ENCODE assay signal across 18 mouse cellular contexts in genomic region chr1:92270486-92271058, GRCm38 (mm10).
DNase-seq lines count a peak whose midpoint lies in the region; ATAC-seq and TF ChIP-seq lines count a peak whose summit lies in the region.
"Had no signal": no experiment of that assay in that cellular context is flagged by ENCODE, and none has a peak within 500 bp of the region (broad histone marks: within the 10 kb centered on the region; RNA-seq: fewer than 3 reads in every experiment).

No protein-coding gene starts in this region.

- no peaks in the 10 kb centered on the region for H3K27me3 ChIP-seq in forebrain, embryonic 10.5 days (ENCODE audit: poor library complexity, severe bottlenecking)
- peaks cover 7% of the 10 kb centered on the region; the same call in 1 of the 2 replicates for H3K27me3 ChIP-seq in forebrain, embryonic 12.5 days
- no peaks in the 10 kb centered on the region for H3K27me3 ChIP-seq in kidney, adult 2 months (replicated peaks; ENCODE audit: control insufficient read depth, insufficient read depth, low read length)
- no peaks in the 10 kb centered on the region for H3K27me3 ChIP-seq in kidney, embryonic 14.5 days (ENCODE audit: control insufficient read depth, insufficient read depth, low read length)
- H3K27me3 ChIP-seq: embryonic facial prominence, embryonic 15.5 days had no signal

- 0 out of 2 replicates have a peak overlapping the region, but pooled peaks have one; percentile 3 for H3K27ac ChIP-seq in forebrain, embryonic 10.5 days
- H3K27ac ChIP-seq in forebrain, embryonic 12.5 days = no peak overlapping the region
- no peak overlapping the region for H3K27ac ChIP-seq in kidney, adult 2 months (ENCODE audit: insufficient read depth, low read depth, low read length)
- H3K27ac ChIP-seq in kidney, embryonic 14.5 days (ENCODE audit: low read depth, low read length) = no peak overlapping the region
- H3K27ac ChIP-seq: embryonic facial prominence, embryonic 15.5 days; macrophage had no signal

- no peak for TF ChIP-seq POLR2A in kidney, adult 2 months (IDR thresholded peaks at IDR 0.05; ENCODE audit: low read depth, low read length)

- H3K9me3 ChIP-seq in forebrain, embryonic 10.5 days = no peaks in the 10 kb centered on the region
- no peaks in the 10 kb centered on the region for H3K9me3 ChIP-seq in forebrain, embryonic 12.5 days
- no peaks in the 10 kb centered on the region for H3K9me3 ChIP-seq in kidney, embryonic 14.5 days (ENCODE audit: control insufficient read depth, low read length)
- H3K9me3 ChIP-seq: embryonic facial prominence, embryonic 15.5 days had no signal

- H3K4me2 ChIP-seq in forebrain, embryonic 12.5 days = no peak overlapping the region
- no peak overlapping the region for H3K4me2 ChIP-seq in kidney, embryonic 14.5 days (replicated peaks; ENCODE audit: low read depth, low read length)
- H3K4me2 ChIP-seq: embryonic facial prominence, embryonic 15.5 days; liver, embryonic 11.5 days; lung, embryonic 14.5 days had no signal

- H3K9ac ChIP-seq in forebrain, embryonic 12.5 days = no peak overlapping the region
- no peak overlapping the region for H3K9ac ChIP-seq in kidney, embryonic 14.5 days (ENCODE audit: low read depth, low read length)
- H3K9ac ChIP-seq: embryonic facial prominence, embryonic 15.5 days; lung, embryonic 14.5 days had no signal

- no peak for TF ChIP-seq CTCF in kidney, adult 2 months (conservative IDR thresholded peaks at IDR 0.05; ENCODE audit: insufficient read depth, insufficient read length, low read depth, low read length)

- ATAC-seq in forebrain, embryonic 12.5 days (ENCODE audit: low FRiP score) = no peak
- ATAC-seq in kidney, embryonic 14.5 days (ENCODE audit: low FRiP score, low TSS enrichment) = no peak
- ATAC-seq in monocyte, adult 5-6 weeks (replicated peaks; ENCODE audit: insufficient number of reproducible peaks, low FRiP score, low TSS enrichment, poor library complexity, severe bottlenecking) = no peak
- ATAC-seq: forebrain, embryonic 14.5 days had no signal

- peaks cover 34% of the 10 kb centered on the region for H3K4me1 ChIP-seq in forebrain, embryonic 10.5 days
- peaks cover 15% of the 10 kb centered on the region; the same call in 1 of the 2 replicates for H3K4me1 ChIP-seq in forebrain, embryonic 12.5 days
- no peaks in the 10 kb centered on the region for H3K4me1 ChIP-seq in kidney, adult 2 months (ENCODE audit: control insufficient read depth, insufficient read depth, low read length)
- no peaks in the 10 kb centered on the region for H3K4me1 ChIP-seq in kidney, embryonic 14.5 days (ENCODE audit: control insufficient read depth, insufficient read depth, low read length)

- no peak overlapping the region for H3K4me3 ChIP-seq in forebrain, embryonic 10.5 days
- H3K4me3 ChIP-seq in forebrain, embryonic 12.5 days (replicated peaks) = no peak overlapping the region
- no peak overlapping the region for H3K4me3 ChIP-seq in kidney, adult 2 months (ENCODE audit: insufficient read depth, low read depth, low read length)
- no peak overlapping the region for H3K4me3 ChIP-seq in kidney, embryonic 14.5 days (ENCODE audit: low read length)
- H3K4me3 ChIP-seq: embryonic facial prominence, embryonic 15.5 days had no signal

- H3K36me3 ChIP-seq in forebrain, embryonic 10.5 days (replicated peaks) = no peaks in the 10 kb centered on the region
- no peaks in the 10 kb centered on the region for H3K36me3 ChIP-seq in forebrain, embryonic 12.5 days (replicated peaks)
- H3K36me3 ChIP-seq in kidney, adult 2 months (ENCODE audit: control insufficient read depth, insufficient read depth, low read length) = no peaks in the 10 kb centered on the region
- H3K36me3 ChIP-seq in kidney, embryonic 14.5 days (ENCODE audit: control insufficient read depth, insufficient read depth, low read length) = no peaks in the 10 kb centered on the region
- H3K36me3 ChIP-seq: embryonic facial prominence, embryonic 15.5 days had no signal

- no peak for DNase-seq in forebrain, embryonic 10.5 days (ENCODE audit: extremely low spot score, low spot score)
- peak; percentile 27 for DNase-seq in kidney, adult 2 months
- DNase-seq in gastrocnemius, postnatal 25 days = peak; percentile 42
- DNase-seq in kidney, postnatal 36 days = peak; percentile 32 to 65
- no peak for DNase-seq in spleen, postnatal 14 days (ENCODE audit: low spot score in 2 of 2)
- DNase-seq: adrenal gland, adult 2 months; cerebellum, adult 11-12 months; left cerebral cortex, postnatal 4 days; lung, embryonic 14.5 days; midbrain, embryonic 14.5 days; thymus, postnatal 4 days had no signal

- 58% methylated on average over 6 of the region's 6 CpGs for WGBS in forebrain, embryonic 10.5 days
- WGBS in forebrain, embryonic 12.5 days = 69% methylated on average over 6 of the region's 6 CpGs
- WGBS in kidney, adult 2 months = 31% methylated on average over 6 of the region's 6 CpGs
- WGBS in kidney, embryonic 14.5 days = 57% methylated on average over 6 of the region's 6 CpGs

Comparison
In these comparisons a context has a peak if more than half of its experiments do, and no peak if none do; other contexts are left out.
1. DNase-seq: peak in kidney, adult 2 months (single experiment), gastrocnemius, postnatal 25 days (single experiment) and kidney, postnatal 36 days (2 of 2); none in forebrain, embryonic 10.5 days (single experiment) and spleen, postnatal 14 days (0 of 2).